Mouse (Mus musculus): ENCODE measurements around the gene Bcl2.

Gene Bcl2

GRCm38 (mm10) chr1:106666140-106667088, 47.7 kb downstream of the Bcl2 start:
- DNase-seq (ENCODE audit: low spot score in 2 of 2): no peak

DNA sequence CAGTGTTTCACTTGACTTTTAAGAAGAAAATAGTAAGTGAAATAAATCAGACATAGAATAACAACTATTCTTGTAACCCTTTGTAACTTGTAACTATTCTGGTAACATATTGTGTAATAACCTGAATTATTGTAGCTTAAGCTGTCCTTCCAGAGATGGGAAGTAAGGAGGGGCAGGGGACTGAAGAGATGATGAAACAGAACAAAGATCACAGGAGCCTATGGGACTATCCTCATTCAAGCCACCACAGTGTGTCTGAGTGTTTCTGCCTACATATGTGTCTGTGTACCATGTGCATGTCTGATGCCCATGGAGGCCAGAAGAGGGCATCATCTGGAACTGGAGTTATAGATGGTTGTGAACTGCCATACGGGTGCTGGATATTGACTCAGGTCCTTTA, 49.1 kb downstream of the Bcl2 start:
- no peak for DNase-seq (ENCODE audit: low spot score in 2 of 2)

DNA sequence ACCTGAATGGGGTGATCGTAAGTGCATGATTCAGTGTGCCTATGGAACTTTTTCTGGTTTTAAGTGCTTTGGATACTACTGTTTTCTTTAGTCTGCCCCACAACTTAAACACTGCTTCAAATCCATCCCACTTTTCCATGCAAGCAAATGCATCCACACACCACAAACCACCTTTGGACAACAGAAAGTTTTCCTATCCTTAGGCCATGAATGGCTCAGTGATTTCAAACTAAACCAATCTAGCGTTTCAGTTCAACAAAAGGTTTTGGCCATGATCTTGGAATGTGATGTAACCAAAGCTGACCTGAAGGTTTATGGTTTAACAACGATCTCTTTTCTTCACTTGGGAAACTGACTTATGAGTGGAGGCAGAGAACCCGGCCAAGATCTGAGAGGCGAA, 51.6 kb downstream of the Bcl2 start:
- DNase-seq (ENCODE audit: low spot score in 2 of 2): no peak

GRCm38 (mm10) chr1:106658293-106658847, 55.7 kb downstream of the Bcl2 start:
- no peak for DNase-seq (ENCODE audit: low spot score in 2 of 2)

DNA sequence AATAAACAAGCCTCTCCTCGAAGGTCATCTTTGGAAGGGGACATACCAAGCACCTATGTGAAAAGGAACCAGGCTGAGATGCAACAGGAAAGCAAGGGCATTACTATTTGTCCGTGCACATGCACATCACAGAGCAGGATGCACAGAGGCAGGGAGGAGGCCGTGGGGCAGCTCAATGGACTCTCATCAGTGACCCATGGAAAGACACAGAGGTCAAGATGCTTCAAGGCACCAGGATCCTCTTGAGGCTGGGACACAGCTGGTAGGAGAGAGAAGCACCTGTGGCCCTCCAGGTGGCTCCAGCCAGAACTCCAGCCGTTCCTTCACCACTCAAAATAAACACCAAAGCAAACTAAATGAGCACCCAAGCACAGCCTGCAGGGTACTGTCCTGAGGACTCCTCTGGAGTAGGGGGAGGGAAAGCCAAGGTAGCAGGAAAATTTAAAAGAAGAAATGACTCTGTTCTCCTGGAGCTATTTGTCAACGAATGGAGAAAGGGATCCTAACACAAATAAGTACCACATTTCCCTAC, 57.8 kb downstream of the Bcl2 start:
- DNase-seq (ENCODE audit: low spot score in 2 of 2): no peak

DNA sequence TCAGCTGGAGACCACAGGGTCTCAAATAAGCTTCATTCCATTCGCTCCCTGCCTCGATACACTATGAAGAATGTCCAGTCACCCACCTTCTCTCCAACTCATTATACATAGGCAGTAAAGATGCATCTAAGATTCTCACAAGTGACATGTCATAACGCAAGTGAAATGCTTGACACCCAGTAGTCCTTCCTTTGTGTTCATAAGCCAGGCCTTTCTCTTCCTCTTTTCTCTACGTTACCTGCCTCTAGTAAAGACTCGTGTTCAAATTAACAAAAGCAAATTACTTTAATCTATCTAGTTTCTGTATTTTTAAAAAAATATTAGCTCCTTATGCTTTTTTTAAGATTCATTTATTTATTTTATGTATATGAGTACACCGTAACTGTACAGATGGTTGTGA, 59.8 kb downstream of the Bcl2 start:
- DNase-seq (ENCODE audit: low spot score in 2 of 2): no peak

DNA sequence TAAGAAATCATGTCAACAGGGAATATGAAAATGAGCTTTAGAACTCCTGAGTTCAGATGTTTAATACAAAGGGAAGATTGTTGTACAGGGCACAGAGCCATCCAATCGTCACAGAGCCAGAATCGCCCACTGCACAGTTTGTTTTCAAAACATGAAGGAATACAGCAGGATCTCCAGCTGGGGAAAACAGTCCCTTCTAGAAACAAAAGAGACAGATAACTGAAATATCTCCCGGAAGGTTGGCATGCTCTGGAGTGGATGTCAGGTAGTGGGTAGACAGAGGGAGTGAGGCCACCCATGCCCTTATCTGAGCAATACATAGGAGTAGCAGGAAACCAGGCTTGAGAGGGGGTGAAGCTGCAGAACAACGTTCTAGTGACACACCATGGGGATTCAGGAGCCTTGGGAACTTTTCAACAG, 60.6 kb downstream of the Bcl2 start:
- DNase-seq (ENCODE audit: low spot score in 2 of 2): no peak

- DNase-seq (ENCODE audit: low spot score in 2 of 2): no peak
Observed at GRCm38 (mm10) chr1:106651211-106651610, 62.9 kb downstream of the Bcl2 start.

GRCm38 (mm10) chr1:106650427-106650826, 63.6 kb downstream of the Bcl2 start:
- DNase-seq (ENCODE audit: low spot score in 2 of 2): no peak

- no peak for DNase-seq (ENCODE audit: low spot score in 2 of 2)
Observed at GRCm38 (mm10) chr1:106647336-106647735, 66.7 kb downstream of the Bcl2 start.

GRCm38 (mm10) chr1:106644566-106644965, 69.5 kb downstream of the Bcl2 start:
- no peak for DNase-seq (ENCODE audit: low spot score in 2 of 2)

GRCm38 (mm10) chr1:106643527-106643926, 70.5 kb downstream of the Bcl2 start:
- DNase-seq (ENCODE audit: low spot score in 2 of 2): no peak

GRCm38 (mm10) chr1:106640577-106640976, 73.5 kb downstream of the Bcl2 start:
- DNase-seq (ENCODE audit: low spot score in 2 of 2): no peak

DNA sequence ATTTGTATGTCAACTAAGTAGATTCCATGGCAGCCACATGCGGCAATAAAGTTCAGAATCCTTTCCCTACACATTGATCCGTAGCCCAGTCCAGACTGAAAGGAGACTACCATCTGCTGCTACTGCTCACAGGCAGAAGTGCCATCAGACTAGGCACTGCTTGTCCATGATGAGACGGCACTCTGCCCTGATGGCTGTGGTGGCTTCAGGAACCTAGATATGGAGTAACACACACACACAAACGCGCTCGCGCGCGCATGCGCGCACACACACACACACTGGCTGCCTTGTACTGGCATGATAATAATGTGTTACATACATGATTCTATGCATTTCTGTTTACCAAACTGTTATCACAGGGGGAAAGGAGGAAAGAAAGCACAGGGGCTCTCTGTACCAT, 76.4 kb downstream of the Bcl2 start:
- DNase-seq (ENCODE audit: low spot score in 2 of 2): no peak

GRCm38 (mm10) chr1:106636714-106637113, 77.4 kb downstream of the Bcl2 start:
- no peak for DNase-seq (ENCODE audit: low spot score in 2 of 2)

- no peak for DNase-seq (ENCODE audit: low spot score in 2 of 2)
Observed at GRCm38 (mm10) chr1:106633207-106633606, 80.9 kb downstream of the Bcl2 start.

- no peak for DNase-seq (ENCODE audit: low spot score in 2 of 2)
Observed at GRCm38 (mm10) chr1:106631869-106632463, 82.1 kb downstream of the Bcl2 start.

DNA sequence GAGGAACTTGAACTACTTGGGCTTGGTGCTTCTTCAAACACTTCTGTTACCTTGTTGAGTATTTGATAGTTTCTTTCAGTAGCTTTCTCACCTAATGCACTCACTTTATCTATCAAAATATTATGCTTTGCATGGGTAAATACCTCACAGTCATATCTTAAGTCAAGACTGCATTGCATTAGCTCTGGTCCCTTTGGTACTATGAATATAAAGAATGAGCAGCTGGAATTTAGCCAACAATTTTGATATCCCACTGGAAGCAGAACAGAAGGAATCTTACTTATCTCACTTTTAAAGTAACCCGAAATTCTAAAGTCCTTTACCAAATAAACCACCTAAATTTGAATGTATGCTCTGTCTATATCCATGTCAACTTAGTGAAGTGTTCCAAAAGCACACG, 83.1 kb downstream of the Bcl2 start:
- DNase-seq (ENCODE audit: low spot score in 2 of 2): no peak

GRCm38 (mm10) chr1:106629931-106630682, 84.0 kb downstream of the Bcl2 start:
- DNase-seq (ENCODE audit: low spot score in 2 of 2): no peak

GRCm38 (mm10) chr1:106629470-106629830, 84.6 kb downstream of the Bcl2 start:
- DNase-seq (ENCODE audit: low spot score in 2 of 2): no peak

DNA sequence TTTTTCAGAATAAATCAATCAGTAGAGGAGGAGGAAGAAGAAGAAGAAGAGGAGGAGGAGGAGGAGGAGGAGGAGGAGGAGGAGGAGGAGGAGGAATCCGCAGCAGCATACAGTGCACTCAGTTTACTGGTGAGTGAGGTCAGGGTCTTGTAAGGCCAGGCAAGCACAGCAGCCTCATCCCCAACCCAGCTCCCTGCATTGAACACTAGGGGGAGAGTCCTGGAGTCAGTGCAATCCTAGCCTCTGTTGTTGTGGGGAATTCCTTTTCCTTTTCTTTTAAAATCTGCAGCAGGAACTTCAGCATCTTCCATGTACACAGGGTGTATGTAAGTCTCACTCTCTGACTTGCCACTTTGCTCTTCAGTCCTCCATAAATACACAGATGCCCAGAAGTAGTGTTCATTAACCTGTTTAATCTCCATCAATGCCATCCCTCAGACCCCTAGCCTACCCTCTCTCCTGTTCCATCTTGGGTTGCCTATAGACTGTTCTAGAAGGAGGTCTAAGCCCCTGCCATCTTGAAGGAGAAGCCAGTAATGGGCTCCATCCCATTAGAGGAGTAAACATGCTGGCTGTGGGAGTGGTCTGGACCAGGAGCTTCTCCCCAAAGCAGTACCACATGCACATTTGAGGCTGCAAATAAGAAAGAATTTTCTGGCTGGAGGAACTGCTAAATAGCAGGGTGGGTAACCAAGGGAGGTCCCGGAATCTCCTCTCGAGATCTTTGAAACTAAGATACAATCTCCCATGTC, 85.2 kb downstream of the Bcl2 start:
- DNase-seq (ENCODE audit: low spot score in 2 of 2): peak in 1 of 2 experiments; percentile 14

All from thymus, postnatal 10 days (tissue).